Mouse (Mus musculus) WW6 (cell line): ENCODE data around the gene Ndc1.

Source experiments
- DNase-seq: peaks from one replicate; pipeline ENCODE4 v3.0.0-alpha.2; 2013; ENCODE audit warnings: low read depth, low spot score

Ndc1 gene

GRCm38 (mm10) chr4:107442288-107442687 is 74.7 kb downstream of the Ndc1 start:
- no peak for DNase-seq

- no peak for DNase-seq
Measured at GRCm38 (mm10) chr4:107442891-107443483, 75.4 kb downstream of the Ndc1 start.

GRCm38 (mm10) chr4:107443621-107444020 is 76.0 kb downstream of the Ndc1 start:
- DNase-seq: no peak

GRCm38 (mm10) chr4:107448481-107448880 is 80.9 kb downstream of the Ndc1 start:
- no peak for DNase-seq

GRCm38 (mm10) chr4:107449519-107449918 is 81.9 kb downstream of the Ndc1 start:
- DNase-seq: no peak

GRCm38 (mm10) chr4:107452266-107453015 is 84.9 kb downstream of the Ndc1 start:
- no peak for DNase-seq

GRCm38 (mm10) chr4:107453141-107453984 is 85.8 kb downstream of the Ndc1 start:
- DNase-seq: peak; percentile 72

GRCm38 (mm10) chr4:107457602-107458001 is 90.0 kb downstream of the Ndc1 start:
- DNase-seq: no peak

- no peak for DNase-seq
Measured at GRCm38 (mm10) chr4:107458907-107459306, 91.3 kb downstream of the Ndc1 start.

GRCm38 (mm10) chr4:107459461-107459860 is 91.9 kb downstream of the Ndc1 start:
- no peak for DNase-seq

- DNase-seq: no peak
Measured at GRCm38 (mm10) chr4:107460468-107460867, 92.9 kb downstream of the Ndc1 start.
